Mouse (Mus musculus): Measurements from ENCODE around the gene Ccdc57.
"Not testable (repeated sequence)": the region's sequence is repeated elsewhere in the genome, so short reads cannot be mapped to it uniquely, and the experiment has no call there.

The Ccdc57 gene

DNA sequence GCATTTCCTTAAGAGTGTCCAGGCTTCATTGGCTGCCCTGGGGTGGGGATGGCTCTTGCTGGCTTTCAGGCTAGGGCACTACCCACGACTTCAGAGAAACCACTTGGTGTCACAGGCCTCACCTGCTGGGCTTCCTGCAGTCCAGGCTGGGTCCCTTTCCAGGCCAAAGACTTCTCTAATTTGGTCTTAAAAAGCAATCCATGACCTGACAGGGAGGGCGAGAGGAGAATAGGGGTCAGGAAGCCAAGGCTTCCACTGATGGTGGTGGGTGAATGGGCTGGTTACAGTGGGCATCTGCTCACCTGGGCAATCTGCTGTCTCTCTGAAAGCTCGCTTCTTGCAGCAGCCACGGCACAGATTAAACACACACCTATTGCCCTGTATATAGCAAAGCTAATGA lies 143.3 kb downstream of the Ccdc57 start:
- in situ Hi-C loops (cut with MboI; ENCODE audit: low sequenced_read_pairs), result no loop called here

DNA sequence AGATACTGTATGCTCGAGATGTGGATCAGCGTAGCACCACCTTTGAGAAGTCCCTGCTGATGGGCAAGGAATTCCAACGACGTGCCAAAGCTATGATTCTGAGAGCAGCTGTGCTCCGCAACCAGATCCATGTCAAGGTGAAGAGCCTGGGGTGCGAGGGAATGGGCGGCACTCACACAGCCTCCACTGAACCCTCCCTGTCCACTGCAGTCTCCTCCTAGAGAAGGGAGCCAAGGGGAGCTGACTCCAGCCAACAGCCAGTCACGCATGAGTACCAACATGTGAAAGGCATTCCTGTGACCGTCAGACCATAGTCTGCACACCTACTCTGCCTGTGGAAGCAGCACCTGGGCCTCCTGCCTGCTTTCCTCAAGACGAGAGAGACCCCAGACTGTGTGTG lies 144.2 kb downstream of the Ccdc57 start:
- in situ Hi-C loops (cut with MboI; ENCODE audit: low sequenced_read_pairs), result not testable (repeated sequence)

DNA sequence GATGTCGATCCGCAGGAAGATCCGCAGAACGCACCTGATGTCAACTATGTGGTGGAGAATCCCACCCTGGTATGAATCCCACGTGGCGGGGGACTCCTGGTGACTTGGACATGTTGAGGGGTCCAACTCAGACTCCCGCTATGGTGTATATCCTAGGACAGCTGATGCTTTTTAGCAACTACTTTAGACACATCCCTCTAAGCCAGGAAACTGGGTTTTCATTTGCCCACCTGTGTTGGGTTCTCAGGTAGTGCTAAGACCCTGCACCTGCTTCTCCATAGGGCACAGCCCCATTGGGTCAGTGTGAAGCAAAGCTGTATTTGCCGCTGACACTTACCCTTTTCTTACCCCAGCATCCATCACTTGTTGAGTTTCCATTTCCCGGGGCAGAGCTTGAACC lies 147.5 kb downstream of the Ccdc57 start:
- in situ Hi-C loops (cut with MboI; ENCODE audit: low sequenced_read_pairs), result no loop called here

DNA sequence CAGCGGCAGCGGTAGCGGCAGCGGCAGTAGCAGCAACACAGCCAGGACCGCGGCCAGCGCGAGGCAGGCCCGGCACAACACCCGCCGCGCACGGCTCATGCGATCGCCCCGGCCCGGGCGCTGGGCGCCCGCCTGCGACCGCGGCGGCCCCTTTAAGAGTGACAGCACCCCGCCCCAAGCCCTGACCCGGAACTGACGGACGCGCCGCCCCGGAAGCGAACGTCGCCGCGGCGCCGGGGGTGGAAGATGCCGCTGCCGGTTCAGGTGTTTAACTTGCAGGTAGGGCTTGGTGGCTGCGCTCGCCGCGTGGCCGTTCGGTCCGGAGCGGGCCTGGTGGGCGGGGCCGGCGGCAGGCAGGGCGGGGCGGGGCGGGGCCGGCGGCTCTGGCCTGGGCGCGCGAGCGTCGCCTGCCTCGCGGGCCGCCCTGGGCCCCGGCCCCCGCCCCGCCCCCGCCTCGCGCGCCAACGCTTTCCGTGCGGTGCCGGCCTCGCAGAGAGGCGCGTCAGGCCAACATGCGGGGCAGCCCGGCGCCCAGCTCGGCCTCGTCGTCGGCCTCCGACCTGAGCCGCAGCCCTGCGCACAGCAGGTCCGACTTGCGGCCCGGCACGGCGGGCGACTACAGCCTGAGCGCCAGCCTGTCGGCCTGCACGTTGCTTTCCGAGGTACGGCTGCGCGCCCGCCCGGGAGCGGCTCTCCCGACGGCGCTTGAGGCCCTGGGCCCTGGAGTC lies 148.4 kb downstream of the Ccdc57 start, which contains the start of the genes Rfng and Gps1:
Gene Rfng (minus strand): TSS at position 144 of the 728 bp plus-strand sequence.
Gene Gps1 (plus strand): TSS at position 209 of the 728 bp plus-strand sequence.
- in situ Hi-C loops (cut with MboI; ENCODE audit: low sequenced_read_pairs), result no loop called here

DNA sequence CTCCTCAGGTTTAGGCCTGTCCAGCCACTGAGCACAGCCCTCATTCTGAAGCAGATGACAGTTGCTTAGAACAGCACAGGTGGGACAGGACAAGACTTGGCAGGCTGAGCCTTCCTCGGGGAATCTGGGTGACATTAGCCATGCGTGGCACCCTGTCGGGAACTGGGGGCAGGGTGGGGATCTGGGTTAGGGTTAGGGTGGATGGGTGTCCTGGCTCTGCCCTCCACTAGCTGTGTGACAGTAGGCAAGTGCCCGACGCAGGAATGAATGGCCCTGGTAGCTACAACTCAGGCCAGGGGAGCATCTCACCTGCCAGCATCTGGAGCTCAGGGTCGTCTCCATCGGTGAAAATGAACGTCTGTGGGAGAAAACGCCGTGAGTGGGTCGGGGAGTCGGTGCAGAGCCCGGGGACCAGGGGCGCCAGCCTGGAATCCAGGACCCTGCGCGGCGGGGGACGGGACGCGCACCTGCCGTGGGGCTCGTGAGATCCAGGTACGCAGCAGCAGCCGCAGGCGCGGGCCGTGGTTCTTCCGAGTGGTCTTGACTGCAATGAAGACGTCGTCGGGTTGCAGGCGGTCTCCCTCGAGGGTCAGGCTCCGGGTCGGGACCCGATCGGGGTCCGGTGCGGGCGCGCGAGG lies 149.1 kb downstream of the Ccdc57 start:
- in situ Hi-C loops (cut with MboI; ENCODE audit: low sequenced_read_pairs), result no loop called here

DNA sequence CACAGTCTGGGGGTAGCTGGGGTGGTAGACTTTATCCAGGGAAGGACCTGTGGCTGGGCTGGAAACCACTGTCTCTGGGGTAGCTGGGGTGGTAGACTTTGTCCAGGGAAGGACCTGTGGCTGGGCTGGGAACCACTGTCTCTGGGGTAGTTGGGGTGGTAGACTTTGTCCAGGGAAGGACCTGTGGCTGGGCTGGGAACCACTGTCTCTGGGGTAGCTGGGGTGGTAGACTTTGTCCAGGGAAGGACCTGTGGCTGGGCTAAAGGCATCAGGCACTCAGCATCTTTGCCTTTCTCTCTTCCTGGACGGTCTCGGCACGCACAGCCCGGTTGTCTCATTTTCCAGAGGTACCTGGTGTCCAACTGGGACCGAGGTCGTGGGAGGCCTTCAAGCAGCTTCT lies 151.3 kb downstream of the Ccdc57 start:
- in situ Hi-C loops (cut with MboI; ENCODE audit: low sequenced_read_pairs), result not testable (repeated sequence)

DNA sequence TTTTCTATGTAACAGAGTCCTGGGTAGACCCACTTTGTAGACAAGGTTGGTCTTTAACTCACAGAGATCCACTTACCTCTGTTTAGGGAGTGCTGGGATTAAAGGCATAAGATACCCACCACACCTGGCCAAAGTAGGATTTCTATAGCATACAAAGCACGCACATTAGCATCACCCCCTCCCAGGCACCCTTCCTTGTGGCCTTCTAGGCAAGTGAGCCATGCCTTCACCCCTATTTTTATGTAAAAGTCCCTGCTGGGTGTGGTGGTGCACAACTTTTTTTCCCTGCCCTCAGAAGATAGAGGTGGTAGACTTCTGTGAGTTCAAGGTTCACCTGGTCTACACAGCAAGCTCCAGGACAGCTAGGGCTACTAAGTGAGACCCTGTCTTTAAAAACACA lies 152.8 kb downstream of the Ccdc57 start:
- in situ Hi-C loops (cut with MboI; ENCODE audit: low sequenced_read_pairs), result no loop called here

DNA sequence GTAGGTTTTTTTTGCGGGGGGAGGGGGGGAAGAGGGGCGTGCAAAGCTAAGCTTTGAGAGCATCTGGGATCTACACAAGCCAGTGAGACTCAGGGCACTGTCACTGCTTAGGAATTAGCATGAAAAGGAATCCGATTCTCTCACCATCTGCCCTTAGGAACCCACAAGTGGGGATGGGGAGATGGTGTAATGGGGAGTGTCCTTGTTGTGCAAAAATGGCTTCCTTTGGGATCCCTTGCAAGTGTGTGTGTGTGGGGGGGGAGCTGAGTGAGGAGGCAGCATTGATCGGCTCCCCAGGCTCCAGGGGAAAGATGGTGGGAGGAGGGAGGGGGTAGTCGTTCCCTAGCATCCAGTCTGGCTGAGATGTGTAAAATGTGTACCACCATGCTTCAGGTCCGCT lies 155.5 kb downstream of the Ccdc57 start:
- in situ Hi-C loops (cut with MboI; ENCODE audit: low sequenced_read_pairs), result no loop called here

Measured in CH12F3 (cell line).